Mouse (Mus musculus) megakaryocyte, embryonic 14.5 days (primary cell): Measurements from ENCODE around the gene Pgls. TPM values are rescaled to one million over a fixed set of nuclear protein-coding genes. Genes with fewer than 3 reads are reported as not detected.

ENCODE experiments used
- H3K27me3 ChIP-seq: replicated peaks from 2 replicates; pipeline ENCODE3; 2012; ENCODE audit warnings: inconsistent platforms
- H3K36me3 ChIP-seq: replicated peaks from 2 replicates; pipeline ENCODE3; 2012; ENCODE audit warnings: low read length, inconsistent platforms, mixed read lengths
- H3K4me1 ChIP-seq: 2 replicates; pipeline ENCODE4 v1.6.1; 2012; ENCODE audit warnings: inconsistent platforms
- H3K4me3 ChIP-seq: replicated peaks from 2 replicates; pipeline ENCODE3; 2012; ENCODE audit warnings: moderate library complexity, mild to moderate bottlenecking, inconsistent platforms
- H3K9me3 ChIP-seq: 2 replicates; pipeline ENCODE4 v1.6.1; 2012; ENCODE audit warnings: inconsistent platforms
- FLI1 ChIP-seq: IDR thresholded peaks from 2 replicates; pipeline ENCODE4 v1.6.1; 2012; ENCODE audit warnings: low read length, inconsistent platforms, mixed read lengths
- GATA1 ChIP-seq: IDR thresholded peaks from 3 replicates; pipeline ENCODE4 v1.6.1; 2012; ENCODE audit warnings: mixed read lengths, low read length, inconsistent platforms, borderline replicate concordance
- polyA plus RNA-seq: library from polyadenylated mRNA; stranded (reverse); fragments of >175 nt; gene quantifications from 2 replicates; pipeline ENCODE4 v1.2.3, GENCODE M21; 2012; ENCODE audit warnings: low replicate concordance; ENCODE audit not compliant: insufficient read depth

Gene Pgls
- polyA plus RNA-seq, 1 experiment = 330 TPM

DNA sequence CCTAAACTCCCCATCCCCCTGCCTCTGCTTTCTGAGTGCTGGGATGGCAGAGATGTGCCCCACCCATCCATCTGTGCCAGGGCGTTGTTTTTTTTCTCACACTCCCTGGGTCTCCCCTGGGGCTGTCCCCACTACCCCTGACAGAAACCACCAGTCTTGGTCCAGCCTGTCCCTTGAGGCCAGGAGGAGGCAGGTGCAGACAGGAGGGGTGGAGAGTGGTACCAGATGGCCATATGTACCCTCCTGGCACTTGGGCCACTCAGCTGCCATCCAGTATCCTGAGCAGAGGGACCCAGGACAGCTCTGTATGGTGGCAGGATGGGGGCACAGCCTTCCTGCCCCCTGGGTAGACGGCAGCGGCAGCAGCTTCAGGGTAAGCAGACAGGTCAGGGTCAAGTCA is 5.5 kb downstream of the Pgls start, which contains the start of gene Fam129c:
TSS of gene Fam129c (plus strand) at position 198 of the 400 bp plus-strand sequence.
- Histone ChIP-seq H3K9me3 (no peaks in the 10 kb centered on the region), H3K27me3 (peaks cover 6% of the 10 kb centered on the region), H3K4me3 (no peak within 1 kb of the TSS), H3K4me1 (peaks cover 50% of the 10 kb centered on the region), H3K36me3 (peaks cover 79% of the 10 kb centered on the region)
- TF ChIP-seq GATA1 = no peak
- TF ChIP-seq FLI1 = no peak

DNA sequence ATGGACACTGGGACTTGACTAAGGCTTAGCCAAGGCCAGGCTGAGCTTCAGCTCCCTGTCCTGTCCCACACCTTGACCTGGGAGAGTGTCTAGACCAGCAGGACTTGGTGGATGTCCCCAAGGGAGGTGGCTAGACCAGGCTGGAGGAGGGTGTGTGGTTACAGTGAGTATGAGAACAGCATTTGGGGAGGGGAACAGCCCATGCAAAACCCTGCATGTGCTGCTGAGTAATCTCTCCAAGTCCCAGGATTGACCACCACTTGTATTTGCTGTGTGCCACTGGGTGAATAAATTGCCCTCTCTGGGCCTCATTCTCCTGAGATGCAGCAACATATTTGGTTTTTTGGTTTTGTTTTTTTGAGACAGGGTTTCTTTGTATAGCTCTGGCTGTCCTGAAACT is 6.4 kb downstream of the Pgls start:
- Histone ChIP-seq H3K4me3 (no peak overlapping the region), H3K4me1 (peaks cover 43% of the 10 kb centered on the region), H3K27me3 (peaks cover 8% of the 10 kb centered on the region), H3K9me3 (no peaks in the 10 kb centered on the region), H3K36me3 (peaks cover 88% of the 10 kb centered on the region)
- TF ChIP-seq FLI1 = no peak
- TF ChIP-seq GATA1 = no peak

DNA sequence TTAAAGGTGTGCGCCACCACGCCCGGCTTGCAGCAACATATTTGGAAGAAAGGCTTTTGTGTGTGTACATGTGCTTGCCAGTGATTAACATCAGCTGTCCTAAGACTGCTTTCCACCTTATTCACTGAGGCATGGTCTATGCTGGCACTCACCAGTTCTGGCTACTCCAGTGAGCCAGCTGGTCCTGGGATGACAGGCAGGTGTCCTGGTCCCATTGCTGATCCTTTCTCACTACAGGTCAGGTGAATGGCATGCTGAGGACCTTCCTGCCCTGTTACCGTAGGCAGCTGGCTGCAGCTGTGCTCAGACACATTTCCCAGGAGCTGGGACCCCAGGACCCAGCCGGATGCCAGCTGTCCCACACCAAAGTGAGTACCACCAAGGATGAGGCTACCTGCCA is 6.9 kb downstream of the Pgls start:
- Histone ChIP-seq H3K4me3 (no peak overlapping the region), H3K27me3 (peaks cover 8% of the 10 kb centered on the region), H3K4me1 (peaks cover 39% of the 10 kb centered on the region), H3K9me3 (no peaks in the 10 kb centered on the region), H3K36me3 (peaks cover 88% of the 10 kb centered on the region)
- no peak for TF ChIP-seq FLI1

DNA sequence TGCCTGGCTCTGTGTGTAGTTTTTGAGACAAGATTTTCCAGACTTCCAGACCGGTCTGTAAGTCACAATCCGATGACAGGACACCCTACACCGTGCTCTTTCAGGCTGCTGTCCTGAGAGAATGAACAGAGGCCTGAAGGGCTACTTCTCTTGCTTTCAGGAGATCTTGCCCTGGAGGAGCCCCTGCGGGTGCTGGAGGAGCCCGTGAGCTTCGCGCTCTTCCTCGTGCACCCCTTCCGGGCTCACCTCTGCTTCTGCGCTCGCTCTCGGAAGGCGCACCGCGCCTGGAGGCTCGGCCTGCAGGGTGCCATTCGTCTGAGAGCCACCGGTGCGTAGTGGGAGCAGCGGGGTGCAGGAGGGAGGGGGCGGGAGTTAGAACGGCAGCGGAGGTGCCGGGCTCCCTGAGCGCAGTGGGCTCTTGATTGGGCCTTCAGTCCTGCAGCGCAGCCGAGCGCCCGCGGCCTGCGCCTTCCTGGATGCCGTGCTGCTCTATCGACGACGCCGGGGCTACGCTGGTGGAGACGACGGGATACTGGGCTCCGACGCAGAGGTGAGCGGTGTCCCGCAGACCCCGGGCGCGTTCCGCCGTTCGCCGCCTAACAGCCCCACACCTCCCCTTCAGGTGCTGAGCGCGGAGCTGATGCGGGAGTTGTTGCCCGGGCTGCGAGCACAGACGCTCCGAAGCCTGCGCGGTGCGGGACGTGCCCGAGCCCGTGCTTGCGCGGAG is 10.1 kb downstream of the Pgls start:
- H3K9me3 ChIP-seq = no peaks in the 10 kb centered on the region
- peaks cover 89% of the 10 kb centered on the region for H3K36me3 ChIP-seq
- peaks cover 8% of the 10 kb centered on the region; the same call in 1 of the 2 replicates for H3K4me1 ChIP-seq
- H3K27me3 ChIP-seq = peaks cover 8% of the 10 kb centered on the region
- TF ChIP-seq GATA1 = no peak
- TF ChIP-seq FLI1 = no peak
- H3K4me3 ChIP-seq = peak overlapping the region; percentile 23

DNA sequence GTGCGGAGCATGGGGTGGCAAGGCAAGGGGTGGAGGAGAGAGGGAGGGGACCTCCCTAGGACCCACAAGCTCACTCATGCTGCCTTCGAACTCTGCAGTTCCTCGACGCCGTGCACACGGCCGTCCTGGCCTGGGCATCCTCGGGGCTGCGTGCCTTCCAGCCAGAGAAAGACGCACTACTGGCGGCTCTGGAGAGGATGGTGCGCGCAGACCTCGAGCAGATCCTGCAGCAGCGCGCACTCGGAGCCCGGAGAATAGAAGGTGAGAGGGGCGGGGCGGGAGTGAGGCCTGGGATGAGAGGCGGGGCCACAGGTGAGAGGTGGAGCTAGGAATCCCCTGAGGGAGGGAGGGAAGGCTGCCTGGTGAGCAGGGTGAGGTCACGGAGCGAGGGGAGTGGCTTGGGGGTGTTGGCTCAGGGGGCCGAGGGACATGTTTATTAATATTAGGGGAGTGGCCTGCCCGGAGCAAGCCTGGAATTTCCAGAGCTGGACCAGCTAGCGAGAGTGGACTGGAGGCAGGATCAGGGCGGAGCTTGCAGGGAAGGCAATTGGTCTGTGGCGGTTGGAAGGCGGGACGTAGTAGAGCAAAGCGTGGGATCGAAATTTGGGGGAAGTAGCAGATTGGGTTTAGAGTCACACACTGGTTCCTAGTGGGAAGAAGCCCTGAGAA is 10.8 kb downstream of the Pgls start:
- Histone ChIP-seq H3K36me3 (peaks cover 87% of the 10 kb centered on the region), H3K4me1 (peaks cover 7% of the 10 kb centered on the region; the same call in 1 of the 2 replicates), H3K27me3 (peaks cover 8% of the 10 kb centered on the region), H3K9me3 (no peaks in the 10 kb centered on the region), H3K4me3 (peak overlapping the region; percentile 23)
- no peak for TF ChIP-seq GATA1
- TF ChIP-seq FLI1 = no peak

DNA sequence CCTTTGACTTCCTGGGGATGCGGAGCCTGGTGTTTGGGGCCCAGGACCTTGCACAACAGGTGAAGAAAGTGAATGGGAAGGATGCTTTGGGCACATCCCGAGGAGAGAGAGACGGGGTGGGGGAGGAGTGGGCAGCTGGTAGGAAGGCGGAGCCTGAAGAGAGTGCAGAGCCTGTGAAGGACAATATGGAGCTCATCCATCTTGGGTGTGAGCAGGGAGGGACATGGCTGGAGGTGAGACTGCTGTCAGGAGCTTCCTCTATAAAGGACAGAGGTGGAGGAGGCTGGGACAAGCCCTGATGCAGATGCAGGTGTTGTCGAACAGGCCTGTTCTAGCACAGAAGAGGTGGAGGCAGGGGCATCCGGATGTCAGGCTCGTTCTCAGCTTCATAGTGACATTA is 12.0 kb downstream of the Pgls start:
- peaks cover 10% of the 10 kb centered on the region for H3K4me1 ChIP-seq
- H3K36me3 ChIP-seq = peaks cover 81% of the 10 kb centered on the region
- H3K27me3 ChIP-seq = peaks cover 8% of the 10 kb centered on the region
- H3K4me3 ChIP-seq = no peak overlapping the region
- no peak for TF ChIP-seq GATA1
- TF ChIP-seq FLI1 = no peak
- H3K9me3 ChIP-seq = no peaks in the 10 kb centered on the region

DNA sequence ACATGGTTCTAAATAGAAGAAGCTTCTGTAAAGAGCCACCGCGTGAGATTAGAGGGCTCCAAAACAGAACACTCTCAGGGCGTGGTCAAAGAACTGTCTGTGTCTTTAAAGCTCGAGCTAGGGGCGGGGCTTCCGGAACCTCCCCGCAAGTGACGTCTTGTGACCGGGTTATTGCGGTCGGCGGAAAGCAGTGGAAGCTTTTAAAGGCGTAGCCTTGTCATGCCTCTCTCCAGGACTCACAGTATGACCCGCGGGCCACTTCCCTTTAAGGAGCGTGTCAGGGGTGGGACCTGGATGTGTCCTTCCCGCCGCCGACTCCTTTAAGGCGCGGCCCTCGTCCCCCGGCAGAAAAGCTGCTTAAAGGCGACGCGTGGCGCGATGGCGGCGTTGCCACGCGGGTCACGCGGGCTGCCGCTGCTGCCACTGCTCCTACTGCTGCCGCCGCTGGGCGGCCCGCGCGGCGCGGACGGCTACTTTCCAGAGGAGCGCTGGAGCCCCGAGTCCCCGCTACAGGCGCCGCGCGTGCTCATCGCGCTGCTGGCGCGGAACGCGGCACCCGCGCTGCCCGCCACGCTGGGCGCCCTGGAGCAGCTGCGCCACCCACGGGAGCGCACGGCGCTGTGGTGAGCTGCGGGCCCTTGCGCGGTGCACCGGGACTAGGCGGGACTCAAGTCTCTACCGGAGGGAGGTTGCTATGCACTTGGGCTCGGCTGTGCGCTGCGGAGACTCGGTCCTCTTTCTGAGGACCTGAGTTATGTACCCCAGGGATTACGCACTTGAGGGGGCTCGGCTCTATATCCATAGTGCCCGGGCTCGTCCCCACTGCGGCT is 19.1 kb downstream of the Pgls start, which contains the start of gene Colgalt1:
TSS of gene Colgalt1 (plus strand) at position 177 of the 830 bp plus-strand sequence.
- H3K4me1 ChIP-seq = peaks cover 49% of the 10 kb centered on the region
- H3K27me3 ChIP-seq = no peaks in the 10 kb centered on the region
- H3K4me3 ChIP-seq = peak within 1 kb of the TSS; percentile 95
- TF ChIP-seq GATA1 (no peak), FLI1 (no peak)
- peaks cover 53% of the 10 kb centered on the region for H3K36me3 ChIP-seq
- H3K9me3 ChIP-seq = no peaks in the 10 kb centered on the region

DNA sequence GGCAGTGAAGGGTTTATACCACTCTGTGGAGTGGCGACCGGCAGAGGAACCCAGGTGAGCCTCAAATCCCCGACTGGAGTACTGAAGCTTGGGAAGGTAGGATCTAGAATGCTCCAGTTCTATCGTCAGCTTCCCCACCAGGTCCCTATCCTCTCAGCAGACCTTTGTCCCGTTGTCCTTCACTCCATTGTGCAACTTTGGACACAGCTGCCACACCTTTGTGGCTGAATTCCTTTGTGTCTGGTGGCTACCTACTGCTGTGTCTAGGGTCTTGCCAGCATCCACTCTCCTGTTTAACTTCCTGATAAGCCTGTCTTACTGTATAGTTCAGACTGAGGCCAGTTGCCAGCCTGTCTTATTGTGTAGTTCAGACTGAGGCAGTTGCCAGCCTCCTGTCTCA is 20.2 kb downstream of the Pgls start:
- H3K36me3 ChIP-seq = peaks cover 51% of the 10 kb centered on the region
- H3K4me3 ChIP-seq = peak overlapping the region; percentile 95
- TF ChIP-seq GATA1 = no peak
- no peak for TF ChIP-seq FLI1
- no peaks in the 10 kb centered on the region for H3K9me3 ChIP-seq
- H3K4me1 ChIP-seq = peaks cover 49% of the 10 kb centered on the region
- H3K27me3 ChIP-seq = no peaks in the 10 kb centered on the region

DNA sequence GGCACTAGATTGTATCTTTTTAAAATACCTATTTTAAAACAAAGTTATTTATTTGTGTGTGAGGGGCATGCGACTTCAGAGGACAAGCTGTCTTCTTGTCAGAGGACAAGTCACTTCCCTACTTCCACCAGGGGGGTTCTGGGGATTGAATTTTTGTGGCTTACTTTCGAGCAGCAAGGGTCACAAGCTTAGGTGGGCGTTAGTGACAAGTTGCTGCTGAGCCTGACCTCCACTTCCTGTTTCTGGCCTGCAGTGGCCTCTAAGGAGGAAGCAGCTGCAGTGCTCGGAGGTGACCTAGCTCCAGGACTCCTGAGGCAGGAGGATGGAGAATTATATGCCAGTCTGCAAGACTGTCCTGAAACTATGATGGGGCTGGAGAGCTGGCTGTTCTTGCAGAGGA is 21.4 kb downstream of the Pgls start:
- Histone ChIP-seq H3K36me3 (peaks cover 56% of the 10 kb centered on the region), H3K27me3 (no peaks in the 10 kb centered on the region), H3K9me3 (no peaks in the 10 kb centered on the region), H3K4me1 (peaks cover 46% of the 10 kb centered on the region), H3K4me3 (peak overlapping the region; percentile 62)
- TF ChIP-seq FLI1 (no peak), GATA1 (no peak)
